24 mouse cellular contexts compared by ENCODE assay signal in genomic region chr4:116677808-116678207, GRCm38 (mm10). TPM values are rescaled to one million over a fixed set of nuclear protein-coding genes. Genes with fewer than 3 reads are reported as not detected.
DNase-seq lines count a peak whose midpoint lies in the region; ATAC-seq and TF ChIP-seq lines count a peak whose summit lies in the region.
"Had no signal": no experiment of that assay in that cellular context is flagged by ENCODE, and none has a peak within 500 bp of the region (broad histone marks: within the 10 kb centered on the region; RNA-seq: fewer than 3 reads in every experiment).

No protein-coding gene starts in this region.

- intact Hi-C loops in heart, postnatal 10 days (cut with DNase I), result no loop called here

- peak; percentile 75 for DNase-seq in 416B (ENCODE audit: low read depth)
- no peak for DNase-seq in CH12.LX (ENCODE audit: extremely low read depth)
- peak; percentile 27 for DNase-seq in NIH3T3 (ENCODE audit: low read depth)
- no peak for DNase-seq in stomach, postnatal 0 days (ENCODE audit: low spot score)
- no peak for DNase-seq in heart, postnatal 10 days
- no peak for DNase-seq in gastrocnemius, adult 18-20 months (ENCODE audit: low spot score)
- no peak for DNase-seq in layer of hippocampus, postnatal 25 days (ENCODE audit: extremely low spot score in 1 of 2, low spot score in 1 of 2)
- DNase-seq: adrenal gland, adult 2 months; adrenal gland, postnatal 10 days; adrenal gland, postnatal 25 days; B cell, adult 2 months; cerebellum, adult 11 months; cerebellum, adult 18-20 months; cerebellum, adult 8-10 months; cerebellum, adult 9-11 months; cerebellum, postnatal 14 days; cerebellum, postnatal 36 days; embryo, embryonic 11 days; forebrain, postnatal 0 days had no signal

- dilution Hi-C loops in CH12.LX (cut with MboI; ENCODE audit: extremely low pct_ligation_motif_present, extremely low pct_unique_long_range_greater_than_20kb, low sequenced_read_pairs), result no loop called here

- no peak overlapping the region for H3K9ac ChIP-seq in CH12.LX (ENCODE audit: insufficient read depth, low read depth)
- H3K9ac ChIP-seq in stomach, postnatal 0 days (ENCODE audit: low read length), result no peak overlapping the region
- H3K9ac ChIP-seq: embryonic facial prominence, embryonic 13.5 days; embryonic facial prominence, embryonic 15.5 days; forebrain, embryonic 13.5 days; forebrain, embryonic 15.5 days; forebrain, postnatal 0 days had no signal

- in situ Hi-C loops in CH12.LX (cut with MboI; ENCODE audit: low pct_ligation_motif_present, low pct_unique_long_range_greater_than_20kb, low sequenced_read_pairs), result no loop called here

- peak; percentile 67 for ATAC-seq in stomach, postnatal 0 days (ENCODE audit: low FRiP score, low TSS enrichment)
- ATAC-seq: CD4-positive, CD25-positive, alpha-beta regulatory T cell, adult 4 months; forebrain, embryonic 13.5 days; forebrain, embryonic 15.5 days; forebrain, postnatal 0 days had no signal

- no peak overlapping the region for H3K4me2 ChIP-seq in CH12.LX (ENCODE audit: insufficient read depth, low read depth, poor library complexity, severe bottlenecking)
- H3K4me2 ChIP-seq in stomach, postnatal 0 days (replicated peaks; ENCODE audit: low read depth), result no peak overlapping the region
- H3K4me2 ChIP-seq: embryonic facial prominence, embryonic 13.5 days; embryonic facial prominence, embryonic 15.5 days; forebrain, embryonic 13.5 days; forebrain, embryonic 15.5 days had no signal

- 38% methylated on average over 1 of the region's 1 CpGs for WGBS in stomach, postnatal 0 days

- no peak overlapping the region for H3K27ac ChIP-seq in CH12.LX (ENCODE audit: insufficient read depth, low read depth)
- no peak overlapping the region for H3K27ac ChIP-seq in stomach, postnatal 0 days (replicated peaks)
- H3K27ac ChIP-seq: embryonic facial prominence, embryonic 13.5 days; embryonic facial prominence, embryonic 15.5 days; forebrain, embryonic 13.5 days; forebrain, embryonic 15.5 days had no signal

- H3K4me3 ChIP-seq in CH12.LX (replicated peaks in 1 of 3; ENCODE audit: low read depth in 2 of 3, low read length in 2 of 3, poor library complexity in 1 of 3), result no peak overlapping the region
- H3K4me3 ChIP-seq in stomach, postnatal 0 days (ENCODE audit: low read depth, low read length), result no peak overlapping the region
- H3K4me3 ChIP-seq: embryonic facial prominence, embryonic 13.5 days; embryonic facial prominence, embryonic 15.5 days; forebrain, embryonic 13.5 days; forebrain, embryonic 15.5 days had no signal

- no peaks in the 10 kb centered on the region for H3K79me2 ChIP-seq in CH12.LX (replicated peaks; ENCODE audit: control insufficient read depth, extremely low read depth, insufficient read depth, poor library complexity, severe bottlenecking)

- TF ChIP-seq POLR2A in CH12.LX (IDR thresholded peaks at IDR 0.05; ENCODE audit: low read depth, low read length), result no peak

- no peak for TF ChIP-seq CTCF in CH12.LX (conservative IDR thresholded peaks at IDR 0.05 in 1 of 2, IDR thresholded peaks at IDR 0.05 in 1 of 2; ENCODE audit: low read depth in 2 of 2, low read length in 2 of 2)
- no peak for TF ChIP-seq CTCF in stomach, postnatal 0 days (IDR thresholded peaks at IDR 0.05; ENCODE audit: low read depth)

- no peaks in the 10 kb centered on the region for H3K9me3 ChIP-seq in CH12.LX (replicated peaks; ENCODE audit: low read length)
- no peaks in the 10 kb centered on the region for H3K9me3 ChIP-seq in stomach, postnatal 0 days (ENCODE audit: control insufficient read depth, low read length)
- H3K9me3 ChIP-seq: embryonic facial prominence, embryonic 13.5 days; embryonic facial prominence, embryonic 15.5 days; forebrain, embryonic 13.5 days; forebrain, embryonic 15.5 days had no signal

- TF ChIP-seq EP300 in CH12.LX (IDR thresholded peaks at IDR 0.05; ENCODE audit: low read length), result no peak
- TF ChIP-seq EP300 in stomach, postnatal 0 days (optimal IDR thresholded peaks at IDR 0.05), result no peak

- TF ChIP-seq RAD21 in CH12.LX (IDR thresholded peaks at IDR 0.05; ENCODE audit: low read depth, low read length), result no peak

- H3K4me1 ChIP-seq in CH12.LX (ENCODE audit: control insufficient read depth in 1 of 2, insufficient read depth in 2 of 2), result peaks cover 7 to 33% of the 10 kb centered on the region in 2 experiments; a peak in 3 of 4 replicates
- no peaks in the 10 kb centered on the region for H3K4me1 ChIP-seq in stomach, postnatal 0 days (replicated peaks; ENCODE audit: control insufficient read depth, insufficient read depth)
- H3K4me1 ChIP-seq: embryonic facial prominence, embryonic 13.5 days; embryonic facial prominence, embryonic 15.5 days; forebrain, embryonic 13.5 days; forebrain, embryonic 15.5 days had no signal

- no peaks in the 10 kb centered on the region for H3K27me3 ChIP-seq in CH12.LX (replicated peaks)
- no peaks in the 10 kb centered on the region for H3K27me3 ChIP-seq in stomach, postnatal 0 days (ENCODE audit: control insufficient read depth, insufficient read depth, low read length)
- H3K27me3 ChIP-seq: embryonic facial prominence, embryonic 13.5 days; embryonic facial prominence, embryonic 15.5 days; forebrain, embryonic 13.5 days; forebrain, embryonic 15.5 days had no signal

- H3K36me3 ChIP-seq in CH12.LX (replicated peaks in 1 of 2; ENCODE audit: control insufficient read depth in 1 of 2, insufficient read depth in 1 of 2, low read length in 1 of 2), result no peaks in the 10 kb centered on the region
- H3K36me3 ChIP-seq in stomach, postnatal 0 days (ENCODE audit: control insufficient read depth, insufficient read depth, low read length), result no peaks in the 10 kb centered on the region
- H3K36me3 ChIP-seq: embryonic facial prominence, embryonic 13.5 days; embryonic facial prominence, embryonic 15.5 days; forebrain, embryonic 15.5 days had no signal

TF ChIP-seq in CH12.LX, 34 proteins besides CTCF, POLR2A, EP300 and RAD21:
- no peak for TF ChIP-seq POLR2AphosphoS2 (IDR thresholded peaks at IDR 0.05; ENCODE audit: low read depth, low read length)
- peak; percentile 21; the same call in 1 of the 2 replicates for TF ChIP-seq ETS1 (conservative IDR thresholded peaks at IDR 0.05; ENCODE audit: low read depth, low read length)

RNA-seq across cellular contexts. Expression of gene Prdx1, which starts 7.5 kb away (rescaled TPM):
- total RNA-seq in CH12.LX (2012; rRNA removed) (269 and 378 TPM in 2 replicates), CH12.LX (2014; rRNA removed) (1,274 and 1,469 TPM in 2 replicates)
- polyA plus RNA-seq in CH12.LX (2012; ENCODE audit: insufficient read length, low read depth), result 934 and 1,078 TPM in 2 replicates
- 1,868 and 2,021 TPM in 2 replicates for polyA plus RNA-seq in stomach, postnatal 0 days (2015; fragmentation: Nextera tagmentation; extraction: Ambion mirVana)
- 100 to 1,000 TPM; 420 to 430 TPM for total RNA-seq in heart, postnatal 10 days (2021)
- 100 to 1,000 TPM; 267 to 272 TPM for total RNA-seq in gastrocnemius, adult 18-20 months (2021)
- 100 to 1,000 TPM; 162 to 182 TPM for total RNA-seq in layer of hippocampus, postnatal 25 days (2021)

RNA-seq across cellular contexts. Expression of gene Akr1a1, which starts 26.3 kb away (rescaled TPM):
- total RNA-seq in CH12.LX (2012; rRNA removed) (347 and 373 TPM in 2 replicates), CH12.LX (2014; rRNA removed) (517 and 533 TPM in 2 replicates)
- polyA plus RNA-seq in CH12.LX (2012; ENCODE audit: insufficient read length, low read depth), result 450 and 470 TPM in 2 replicates
- 755 and 765 TPM in 2 replicates for polyA plus RNA-seq in stomach, postnatal 0 days (2015; fragmentation: Nextera tagmentation; extraction: Ambion mirVana)
- total RNA-seq in heart, postnatal 10 days (2021), result 100 to 1,000 TPM; 419 to 457 TPM
- 100 to 1,000 TPM; 182 to 198 TPM for total RNA-seq in gastrocnemius, adult 18-20 months (2021)
- 100 to 1,000 TPM; 392 to 438 TPM for total RNA-seq in layer of hippocampus, postnatal 25 days (2021)

RNA-seq across cellular contexts. Expression of gene Mmachc, which starts 30.4 kb away (rescaled TPM):
- total RNA-seq in CH12.LX (2012; rRNA removed) (10.0 and 10.5 TPM in 2 replicates), CH12.LX (2014; rRNA removed) (28.2 and 32.1 TPM in 2 replicates)
- 15.4 and 15.5 TPM in 2 replicates for polyA plus RNA-seq in CH12.LX (2012; ENCODE audit: insufficient read length, low read depth)
- polyA plus RNA-seq in stomach, postnatal 0 days (2015; fragmentation: Nextera tagmentation; extraction: Ambion mirVana), result 9.8 and 11.8 TPM in 2 replicates
- total RNA-seq in heart, postnatal 10 days (2021), result 10 to 100 TPM; 32.8 to 40.0 TPM
- total RNA-seq in gastrocnemius, adult 18-20 months (2021), result 10 to 100 TPM; 33.3 to 34.9 TPM
- 10 to 100 TPM; 18.0 to 18.3 TPM for total RNA-seq in layer of hippocampus, postnatal 25 days (2021)

RNA-seq across cellular contexts. Expression of gene Ccdc163, which starts 30.5 kb away (rescaled TPM):
- total RNA-seq in CH12.LX (2012; rRNA removed), result 15.3 and 19.9 TPM in 2 replicates
- total RNA-seq in CH12.LX (2014; rRNA removed), result 18.1 and 20.2 TPM in 2 replicates
- polyA plus RNA-seq in CH12.LX (2012; ENCODE audit: insufficient read length, low read depth), result 27.6 and 27.9 TPM in 2 replicates
- 9.8 and 11.0 TPM in 2 replicates for polyA plus RNA-seq in stomach, postnatal 0 days (2015; fragmentation: Nextera tagmentation; extraction: Ambion mirVana)
- 1 to 10 TPM; 8.3 to 9.1 TPM for total RNA-seq in heart, postnatal 10 days (2021)
- 1 to 10 TPM; 2.2 to 2.6 TPM for total RNA-seq in gastrocnemius, adult 18-20 months (2021)
- 1 to 10 TPM; 3.0 to 4.3 TPM for total RNA-seq in layer of hippocampus, postnatal 25 days (2021)

RNA-seq across cellular contexts. Expression of gene Tesk2, which starts 42.9 kb away (rescaled TPM):
- total RNA-seq in CH12.LX (2012; rRNA removed) (5.6 and 7.0 TPM in 2 replicates), CH12.LX (2014; rRNA removed) (5.4 and 5.8 TPM in 2 replicates)
- polyA plus RNA-seq in CH12.LX (2012; ENCODE audit: insufficient read length, low read depth), result 3.5 and 4.8 TPM in 2 replicates
- polyA plus RNA-seq in stomach, postnatal 0 days (2015; fragmentation: Nextera tagmentation; extraction: Ambion mirVana), result 2.3 and 2.6 TPM in 2 replicates
- total RNA-seq in heart, postnatal 10 days (2021), result 1 to 10 TPM; 1.7 to 2.1 TPM
- 1 to 10 TPM; 1.6 to 1.8 TPM for total RNA-seq in gastrocnemius, adult 18-20 months (2021)
- 1 to 10 TPM; 4.5 TPM for total RNA-seq in layer of hippocampus, postnatal 25 days (2021)

Comparison
In these comparisons a context has a peak if more than half of its experiments do, and no peak if none do; other contexts are left out.
1. DNase-seq: peak in 416B (single experiment) and NIH3T3 (single experiment); none in CH12.LX (single experiment), stomach, postnatal 0 days (single experiment), heart, postnatal 10 days (0 of 2), gastrocnemius, adult 18-20 months (single experiment) and layer of hippocampus, postnatal 25 days (0 of 2).